Mouse (Mus musculus) heart, embryonic 10.5 days (tissue): ENCODE data around the gene Ccnk. TPM values are rescaled to one million over a fixed set of nuclear protein-coding genes. Genes with fewer than 3 reads are reported as not detected.

Experiments
- DNase-seq: peaks from one replicate; pipeline ENCODE4 v3.0.0-alpha.2; 2017; ENCODE audit warnings: low spot score
- H3K27ac ChIP-seq: fragments of 300-500 bp; sonication (generic); 2 replicates; pipeline ENCODE4 v1.5.1; 2016; ENCODE audit warnings: mild to moderate bottlenecking
- H3K27me3 ChIP-seq: fragments of 300-500 bp; sonication (generic); 2 replicates; pipeline ENCODE4 v1.6.1; 2016; ENCODE audit warnings: mild to moderate bottlenecking; ENCODE audit not compliant: poor library complexity, insufficient read depth, severe bottlenecking
- H3K36me3 ChIP-seq: fragments of 300-500 bp; sonication (generic); 2 replicates; pipeline ENCODE4 v1.6.1; 2016; ENCODE audit warnings: mild to moderate bottlenecking, moderate library complexity
- H3K4me1 ChIP-seq: fragments of 300-500 bp; sonication (generic); 2 replicates; pipeline ENCODE4 v1.6.1; 2016; ENCODE audit warnings: mild to moderate bottlenecking
- H3K4me3 ChIP-seq: fragments of 300-500 bp; sonication (generic); 2 replicates; pipeline ENCODE4 v1.5.1; 2016; ENCODE audit warnings: mild to moderate bottlenecking, moderate library complexity
- H3K9me3 ChIP-seq: fragments of 300-500 bp; sonication (generic); 2 replicates; pipeline ENCODE4 v1.6.1; 2016; ENCODE audit warnings: mild to moderate bottlenecking, moderate library complexity
- WGBS: fragments of 180-500 bp; shearing (Covaris S2); methylation state at CpG from one replicate; pipeline ENCODE4 v1.1.7; 2016; 5-methylcytosine and 5-hydroxymethylcytosine counted together
- polyA plus RNA-seq: library from polyadenylated mRNA; unstranded; fragments of >200 nt; fragmentation: Nextera tagmentation; extraction: Ambion mirVana; gene quantifications from 2 replicates; pipeline ENCODE4 v1.2.1, GENCODE M21; 2016

The Ccnk gene
- polyA plus RNA-seq = 2.0 and 3.6 TPM in 2 replicates

GRCm38 (mm10) chr12:108179321-108180266 is at the start of gene Ccnk:
TSS of gene Ccnk (plus strand) at chr12:108179579.
- H3K4me3 ChIP-seq = peak within 1 kb of the TSS; percentile 98
- no peaks in the 10 kb centered on the region for H3K27me3 ChIP-seq
- DNase-seq = peak; percentile 100
- H3K9me3 ChIP-seq = no peaks in the 10 kb centered on the region
- WGBS = under 1% methylated on average over 82 of the region's 82 CpGs
- peaks cover 24% of the 10 kb centered on the region for H3K36me3 ChIP-seq
- peak within 1 kb of the TSS; percentile 96 for H3K27ac ChIP-seq
- peaks cover 32% of the 10 kb centered on the region for H3K4me1 ChIP-seq

DNA sequence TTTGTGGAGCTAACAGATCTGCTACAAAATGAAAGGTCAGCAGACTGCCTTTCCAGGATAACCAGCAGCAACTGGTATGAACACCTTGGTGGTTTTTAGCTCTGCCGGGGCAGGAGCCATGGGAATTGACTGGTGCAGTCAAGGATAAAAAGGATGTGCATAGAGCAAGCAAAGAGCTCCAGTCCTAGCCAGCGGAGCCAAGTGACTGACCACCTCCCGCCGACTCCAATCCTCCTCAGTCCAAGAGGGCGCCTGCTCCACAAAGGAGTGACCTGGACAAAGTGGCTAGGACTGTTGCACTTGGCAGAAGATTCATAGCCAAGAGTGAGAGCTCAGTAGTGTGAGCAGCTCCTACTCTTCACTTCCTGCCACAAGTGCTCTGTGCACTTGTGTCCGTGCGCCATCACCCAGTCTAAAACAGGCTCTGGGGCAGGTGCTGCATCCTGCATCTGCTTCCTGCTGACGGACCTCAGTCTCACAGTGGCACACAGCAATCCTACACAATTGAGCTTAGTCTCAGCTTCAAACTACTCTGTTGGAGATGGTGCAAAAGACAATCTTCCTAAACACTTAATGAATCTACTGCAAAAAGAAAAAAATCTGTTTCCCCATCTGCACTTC is 46.8 kb upstream of the Ccnk start:
- no peak overlapping the region for H3K27ac ChIP-seq
- H3K4me1 ChIP-seq = 0 out of 2 replicates have a peak, but pooled peaks cover 3% of the 10 kb centered on the region
- peaks cover 64% of the 10 kb centered on the region for H3K36me3 ChIP-seq
- WGBS = 88% methylated on average over 8 of the region's 8 CpGs
- no peaks in the 10 kb centered on the region for H3K9me3 ChIP-seq
- no peak for DNase-seq
- H3K27me3 ChIP-seq = no peaks in the 10 kb centered on the region
- no peak overlapping the region for H3K4me3 ChIP-seq

DNA sequence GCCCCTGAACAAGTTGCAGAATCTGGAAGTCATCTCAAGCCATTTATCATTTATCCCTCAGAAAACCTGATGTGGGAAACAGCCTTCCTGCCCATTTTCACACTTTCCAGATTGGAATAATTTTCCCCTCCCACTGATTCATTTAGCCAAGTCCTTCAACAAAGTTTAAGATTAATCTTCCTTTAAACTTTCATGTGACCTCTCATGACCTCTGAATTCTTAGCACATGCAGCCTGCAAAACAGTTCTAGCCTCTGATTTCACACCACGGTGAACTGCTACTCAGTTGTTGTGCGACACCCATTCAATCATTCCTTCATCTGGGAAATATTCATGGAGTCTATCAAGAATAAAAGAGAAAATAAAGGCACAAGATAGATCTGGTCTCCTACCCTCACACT is 46.2 kb upstream of the Ccnk start:
- Histone ChIP-seq H3K4me1 (0 out of 2 replicates have a peak, but pooled peaks cover 3% of the 10 kb centered on the region), H3K9me3 (no peaks in the 10 kb centered on the region), H3K27ac (no peak overlapping the region), H3K4me3 (no peak overlapping the region), H3K27me3 (no peaks in the 10 kb centered on the region), H3K36me3 (peaks cover 60% of the 10 kb centered on the region)
- WGBS = 86% methylated on average over 2 of the region's 2 CpGs
- DNase-seq = no peak

- Histone ChIP-seq H3K4me3 (no peak overlapping the region), H3K27me3 (no peaks in the 10 kb centered on the region), H3K4me1 (0 out of 2 replicates have a peak, but pooled peaks cover 3% of the 10 kb centered on the region), H3K36me3 (peaks cover 45% of the 10 kb centered on the region), H3K27ac (no peak overlapping the region), H3K9me3 (no peaks in the 10 kb centered on the region)
- no peak for DNase-seq
- WGBS = 86% methylated on average over 6 of the region's 6 CpGs
Observed at GRCm38 (mm10) chr12:108135610-108136208, 43.7 kb upstream of the Ccnk start.

DNA sequence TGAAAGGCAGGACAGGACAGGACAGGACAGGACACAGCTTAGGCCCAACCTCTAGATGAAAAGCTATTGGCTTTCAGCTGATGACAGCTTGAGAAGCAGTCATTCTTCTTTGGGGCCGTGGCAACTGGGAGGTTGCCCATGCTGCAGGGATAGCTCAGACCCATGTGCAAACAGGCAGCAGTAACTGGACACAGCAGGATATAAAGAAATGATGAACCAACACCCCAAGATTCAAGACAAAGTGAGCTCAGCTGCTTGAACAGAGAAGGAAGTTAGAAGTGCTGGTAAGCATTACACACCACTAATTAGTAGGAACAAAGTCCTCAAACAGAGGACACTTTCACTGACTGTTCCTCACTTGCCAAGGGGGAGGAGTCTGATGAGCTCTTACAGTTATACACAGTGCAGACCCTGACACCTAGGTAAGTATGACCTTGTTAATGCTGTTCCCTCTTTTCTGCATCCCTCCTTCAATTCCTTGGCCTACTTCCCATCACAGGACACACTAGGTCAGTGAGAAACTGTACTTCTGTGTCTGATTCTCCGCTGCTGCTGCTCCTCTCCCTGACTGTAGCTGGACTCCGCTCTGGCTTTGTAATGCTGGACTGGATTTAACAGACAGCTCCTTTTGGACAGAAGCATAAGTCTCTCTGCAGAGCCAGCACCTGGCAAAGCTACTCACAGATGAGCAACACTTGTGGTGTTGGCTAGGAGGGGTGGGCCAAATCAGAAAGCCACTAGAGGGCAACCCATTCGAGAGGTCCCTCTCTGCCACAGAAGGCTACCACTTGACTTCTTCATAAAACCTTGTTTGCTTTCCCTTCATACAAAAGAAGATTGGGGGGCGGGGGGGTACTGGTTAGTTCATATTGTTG is 35.5 kb upstream of the Ccnk start:
- no peak overlapping the region for H3K27ac ChIP-seq
- 82% methylated on average over 5 of the region's 5 CpGs for WGBS
- no peak overlapping the region for H3K4me3 ChIP-seq
- H3K36me3 ChIP-seq = peaks cover 33% of the 10 kb centered on the region
- DNase-seq = peak; percentile 74
- peaks cover 3% of the 10 kb centered on the region for H3K4me1 ChIP-seq
- H3K27me3 ChIP-seq = no peaks in the 10 kb centered on the region
- no peaks in the 10 kb centered on the region for H3K9me3 ChIP-seq

DNA sequence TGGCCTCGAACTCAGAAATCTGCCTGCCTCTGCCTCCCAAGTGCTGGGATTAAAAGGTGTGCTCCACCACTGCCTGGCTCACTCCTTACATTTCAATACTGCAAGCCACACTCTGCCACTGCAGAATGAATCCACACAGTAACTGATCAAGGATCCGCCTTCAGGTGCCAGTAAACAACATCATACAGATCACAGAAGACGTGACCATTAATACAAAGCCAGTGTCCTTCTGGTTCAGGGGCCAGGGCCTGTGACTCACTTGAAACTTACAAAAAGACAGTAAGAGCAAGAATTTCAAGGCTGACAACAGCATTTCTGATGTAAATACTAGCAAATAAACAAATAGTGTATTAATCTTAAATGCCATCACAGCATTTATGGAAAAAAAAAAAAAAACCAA is 34.2 kb upstream of the Ccnk start:
- H3K36me3 ChIP-seq = peaks cover 34% of the 10 kb centered on the region
- 87% methylated on average over 3 of the region's 3 CpGs for WGBS
- H3K27ac ChIP-seq = no peak overlapping the region
- no peak overlapping the region for H3K4me3 ChIP-seq
- H3K9me3 ChIP-seq = no peaks in the 10 kb centered on the region
- H3K4me1 ChIP-seq = peaks cover 9% of the 10 kb centered on the region
- no peaks in the 10 kb centered on the region for H3K27me3 ChIP-seq
- peak; percentile 58 for DNase-seq

DNA sequence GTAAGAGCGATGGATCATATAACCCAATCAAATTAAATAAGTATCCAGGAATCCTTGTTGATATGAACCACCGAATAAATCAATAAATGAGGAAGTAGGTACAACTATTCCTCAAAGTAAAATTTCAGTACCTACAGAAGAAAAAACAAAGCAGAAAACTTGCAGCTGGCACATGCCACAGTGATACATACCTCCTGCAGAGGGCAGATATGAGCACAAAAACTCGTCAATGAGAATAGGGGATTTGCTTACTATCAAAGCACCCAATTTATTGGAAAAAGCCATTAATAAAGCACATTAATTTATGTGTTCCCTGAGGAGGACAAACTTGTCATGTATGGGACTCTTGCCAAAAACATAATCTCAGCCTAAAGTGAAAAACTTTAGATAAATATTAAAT is 29.6 kb upstream of the Ccnk start:
- peaks cover 55% of the 10 kb centered on the region for H3K36me3 ChIP-seq
- 80% methylated on average over 3 of the region's 3 CpGs for WGBS
- H3K9me3 ChIP-seq = no peaks in the 10 kb centered on the region
- H3K27me3 ChIP-seq = no peaks in the 10 kb centered on the region
- DNase-seq = no peak
- H3K4me3 ChIP-seq = no peak overlapping the region
- peaks cover 9% of the 10 kb centered on the region for H3K4me1 ChIP-seq
- no peak overlapping the region for H3K27ac ChIP-seq

DNA sequence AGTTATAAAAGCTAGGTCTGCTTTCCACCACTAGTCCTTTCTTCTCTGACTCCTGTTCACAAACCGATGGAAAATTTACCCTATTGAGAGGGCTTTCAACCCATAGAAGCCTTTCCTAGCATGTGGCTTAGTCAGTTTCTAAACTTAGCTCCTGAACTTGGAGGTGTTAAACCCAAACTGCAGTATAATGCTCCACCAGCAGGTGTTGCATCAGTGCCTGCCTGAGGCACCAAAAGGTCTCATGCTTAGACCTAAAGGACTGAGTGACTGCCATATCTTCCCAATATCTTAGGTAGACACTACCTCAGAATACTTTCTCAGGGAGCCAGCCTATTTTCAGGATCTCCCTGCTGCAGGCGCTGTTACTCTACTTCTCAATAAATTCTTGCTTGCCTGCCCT is 26.6 kb upstream of the Ccnk start:
- no peaks in the 10 kb centered on the region for H3K9me3 ChIP-seq
- H3K36me3 ChIP-seq = peaks cover 61% of the 10 kb centered on the region
- WGBS = 94% methylated on average over 2 of the region's 2 CpGs

DNA sequence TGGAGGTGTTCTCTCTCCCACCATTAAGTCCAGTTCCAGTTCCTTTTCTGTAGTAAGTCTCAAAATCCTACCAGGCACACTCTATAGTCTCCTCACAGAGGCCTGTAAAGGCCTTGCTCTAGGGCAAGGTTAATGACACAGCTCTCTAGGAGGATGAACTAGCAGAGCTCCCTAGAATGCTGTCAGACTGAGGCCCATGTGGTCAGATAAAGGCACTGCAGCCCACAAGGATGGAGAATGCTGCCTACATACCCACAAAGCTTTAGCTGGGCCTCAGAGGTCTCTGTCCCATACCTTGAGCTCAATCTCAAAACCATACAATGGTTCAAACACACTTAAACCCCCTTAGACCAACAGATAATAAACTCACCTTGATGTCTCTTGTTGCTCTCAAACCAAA is 19.5 kb upstream of the Ccnk start:
- no peak overlapping the region for H3K4me3 ChIP-seq
- no peak for DNase-seq
- H3K27ac ChIP-seq = no peak overlapping the region
- H3K9me3 ChIP-seq = no peaks in the 10 kb centered on the region
- H3K27me3 ChIP-seq = no peaks in the 10 kb centered on the region
- H3K36me3 ChIP-seq = peaks cover 66% of the 10 kb centered on the region
- no peaks in the 10 kb centered on the region for H3K4me1 ChIP-seq

More for the DNA sequence above, 26.6 kb upstream of the Ccnk start:
- H3K27me3 ChIP-seq = no peaks in the 10 kb centered on the region
- no peak overlapping the region for H3K4me3 ChIP-seq
- peaks cover 9% of the 10 kb centered on the region for H3K4me1 ChIP-seq
- H3K27ac ChIP-seq = no peak overlapping the region
- no peak for DNase-seq

- Histone ChIP-seq H3K27ac (no peak overlapping the region), H3K4me1 (0 out of 2 replicates have a peak, but pooled peaks cover 2% of the 10 kb centered on the region), H3K9me3 (no peaks in the 10 kb centered on the region), H3K27me3 (no peaks in the 10 kb centered on the region), H3K4me3 (no peak overlapping the region), H3K36me3 (peaks cover 53% of the 10 kb centered on the region)
- WGBS = 88% methylated on average over 1 of the region's 1 CpGs
- DNase-seq = no peak
Observed at GRCm38 (mm10) chr12:108162036-108162435, 17.3 kb upstream of the Ccnk start.

GRCm38 (mm10) chr12:108163706-108164105 is 15.7 kb upstream of the Ccnk start:
- Histone ChIP-seq H3K27ac (no peak overlapping the region), H3K27me3 (no peaks in the 10 kb centered on the region), H3K4me3 (no peak overlapping the region), H3K4me1 (peaks cover 4% of the 10 kb centered on the region; the same call in 1 of the 2 replicates), H3K36me3 (peaks cover 47% of the 10 kb centered on the region), H3K9me3 (no peaks in the 10 kb centered on the region)
- no peak for DNase-seq
- WGBS = 85% methylated on average over 3 of the region's 3 CpGs

DNA sequence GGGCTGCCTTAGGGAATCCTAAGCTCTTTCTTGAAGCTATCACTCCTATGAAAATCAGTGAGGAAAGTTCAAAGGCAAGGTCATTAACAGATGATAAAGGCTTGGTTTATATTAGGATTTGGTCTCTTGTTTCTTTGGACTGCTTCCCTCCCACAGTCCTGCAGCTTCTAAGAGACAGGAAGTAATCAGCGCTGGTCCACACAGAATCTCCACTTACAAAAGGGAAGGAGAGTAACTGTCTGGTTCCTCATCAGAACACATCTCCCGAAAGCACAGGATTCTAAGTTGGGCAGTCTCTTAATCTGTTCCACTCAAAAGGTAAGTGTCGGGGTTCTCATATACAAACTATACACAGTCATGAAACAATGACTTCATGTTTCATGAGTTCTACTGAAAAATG is 10.5 kb upstream of the Ccnk start:
- H3K9me3 ChIP-seq = no peaks in the 10 kb centered on the region
- H3K36me3 ChIP-seq = peaks cover 6% of the 10 kb centered on the region; the same call in 1 of the 2 replicates
- DNase-seq = no peak
- 73% methylated on average over 3 of the region's 3 CpGs for WGBS
- peaks cover 8% of the 10 kb centered on the region for H3K4me1 ChIP-seq
- no peak overlapping the region for H3K27ac ChIP-seq
- no peak overlapping the region for H3K4me3 ChIP-seq
- no peaks in the 10 kb centered on the region for H3K27me3 ChIP-seq
